Mouse (Mus musculus) mouse embryonic stem cell (cell line): ENCODE measurements around the gene Skp1a.

Source experiments
- in situ Hi-C, 2 experiments: fragments of 300-500 bp; cut with MboI; formaldehyde crosslinking; loops; 1 replicate in 1 of 2; 3 replicates in 1 of 2; pipeline ENCODE4 v1.14.3; 2019 to 2020; ENCODE audit warnings: low sequenced_read_pairs in 2 of 2, low pct_unique_long_range_greater_than_20kb in 1 of 2, mixed read lengths in 1 of 2; ENCODE audit not compliant: unreplicated experiment in 1 of 2

The Skp1a gene

GRCm38 (mm10) chr11:52249452-52249851 lies 17.7 kb downstream of the Skp1a start:
- in situ Hi-C loops: no loop called here

DNA sequence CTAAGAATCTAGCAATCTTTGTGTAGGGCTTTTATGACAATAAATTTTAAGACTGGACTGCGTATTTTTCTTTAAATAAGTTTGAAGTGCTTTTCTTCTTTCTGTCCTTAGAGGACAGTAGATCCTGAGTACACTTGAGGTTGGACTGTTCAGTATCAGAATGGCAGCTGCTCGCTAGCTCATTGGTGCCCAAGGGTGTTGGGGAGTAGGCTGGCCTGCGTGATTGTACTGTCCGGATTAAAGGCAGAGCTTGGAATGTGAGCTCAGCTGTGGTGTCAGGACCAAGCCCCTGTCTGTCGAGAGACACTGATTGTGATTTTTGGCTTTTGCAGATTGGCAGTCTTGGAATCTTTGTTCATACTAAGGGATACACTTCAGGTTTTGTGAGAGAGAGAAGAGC lies 20.0 kb downstream of the Skp1a start:
- in situ Hi-C loops: loop anchor here in 1 of 2 experiments (10.0 kb wide), 1 partner anchor 93 kb away; no protein-coding TSS in a partner anchor

GRCm38 (mm10) chr11:52252692-52253091 lies 20.9 kb downstream of the Skp1a start:
- in situ Hi-C loops: loop anchor here in 1 of 2 experiments (10.0 kb wide), 1 partner anchor 92 kb away; no protein-coding TSS in a partner anchor

GRCm38 (mm10) chr11:52253674-52254375 lies 22.0 kb downstream of the Skp1a start:
- in situ Hi-C loops: loop anchor here in 1 of 2 experiments (10.0 kb wide), 1 partner anchor 91 kb away; no protein-coding TSS in a partner anchor

DNA sequence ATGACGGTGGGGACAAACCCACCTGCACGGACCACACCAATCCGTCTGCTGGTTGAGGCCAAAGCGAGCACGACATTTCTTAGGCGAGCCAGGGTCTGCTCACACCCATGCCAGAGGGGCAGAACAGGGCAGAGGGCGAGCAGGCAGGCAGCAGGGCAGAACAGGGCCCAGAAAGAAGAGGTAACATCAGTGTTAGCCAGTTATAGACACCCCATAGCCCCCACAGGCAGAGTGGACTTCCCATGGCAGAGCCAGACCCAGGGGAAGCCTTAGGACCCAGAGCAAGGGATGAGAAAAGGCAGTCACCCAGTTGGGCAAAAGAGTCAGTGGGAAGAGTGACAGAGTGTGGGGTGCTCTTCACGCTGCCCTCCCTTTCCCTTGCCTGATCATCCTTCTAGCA lies 23.3 kb downstream of the Skp1a start:
- in situ Hi-C loops: loop anchor here (5.0 to 10.0 kb wide), 3 partner anchors 37 to 92 kb away; no protein-coding TSS in a partner anchor

- in situ Hi-C loops: loop anchor here (5.0 to 10.0 kb wide), 3 partner anchors 35 to 90 kb away; no protein-coding TSS in a partner anchor
Observed at GRCm38 (mm10) chr11:52257376-52257775, 25.6 kb downstream of the Skp1a start.

GRCm38 (mm10) chr11:52258711-52259110 lies 26.9 kb downstream of the Skp1a start:
- in situ Hi-C loops: loop anchor here (5.0 to 10.0 kb wide), 3 partner anchors 34 to 89 kb away; no protein-coding TSS in a partner anchor

DNA sequence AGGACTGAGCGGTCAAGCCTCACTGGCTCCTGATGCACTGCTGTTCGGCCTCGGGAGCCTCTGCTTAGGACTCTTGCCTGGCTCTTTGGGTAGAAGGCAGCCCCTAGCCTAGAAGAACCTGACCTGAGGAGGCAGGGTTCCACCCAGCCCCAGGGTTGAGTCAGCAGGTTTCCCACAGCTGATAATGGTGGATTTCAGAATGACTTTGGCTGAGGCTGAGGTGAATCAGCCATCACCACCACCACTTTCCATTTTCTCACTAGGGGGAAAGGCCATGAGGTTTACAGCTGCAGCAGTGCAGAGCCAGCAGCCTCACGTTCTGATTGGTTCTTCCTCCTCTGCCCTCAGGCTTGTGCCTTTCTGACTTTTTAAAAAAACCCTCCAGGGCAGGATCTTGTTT lies 29.1 kb downstream of the Skp1a start:
- in situ Hi-C loops: no loop called here

- in situ Hi-C loops: no loop called here
Observed at GRCm38 (mm10) chr11:52261937-52262336, 30.1 kb downstream of the Skp1a start.

- in situ Hi-C loops: no loop called here
Observed at GRCm38 (mm10) chr11:52262338-52262737, 30.5 kb downstream of the Skp1a start.

GRCm38 (mm10) chr11:52264871-52265270 lies 33.1 kb downstream of the Skp1a start:
- in situ Hi-C loops: no loop called here

- in situ Hi-C loops: no loop called here
Observed at GRCm38 (mm10) chr11:52265616-52266307, 34.0 kb downstream of the Skp1a start.

DNA sequence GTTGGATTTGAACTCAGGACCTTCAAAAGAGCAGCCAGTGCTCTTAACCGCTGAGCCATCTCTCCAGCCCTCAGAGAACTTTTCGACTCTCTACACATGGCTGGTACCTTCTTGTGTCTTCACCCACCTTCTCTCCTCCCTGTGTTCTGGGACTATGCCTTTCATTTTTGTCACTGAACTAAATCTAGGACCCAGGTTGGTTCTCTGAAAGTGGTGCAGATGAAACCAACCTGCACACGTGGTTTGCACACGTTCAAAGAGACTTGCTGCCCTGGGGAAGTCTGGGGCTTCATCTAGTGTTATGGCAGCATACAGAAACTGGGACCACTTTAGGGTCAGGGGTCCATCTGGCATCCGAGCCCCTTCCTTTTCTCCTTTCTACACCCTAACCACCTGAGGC lies 35.5 kb downstream of the Skp1a start:
- in situ Hi-C loops: no loop called here

DNA sequence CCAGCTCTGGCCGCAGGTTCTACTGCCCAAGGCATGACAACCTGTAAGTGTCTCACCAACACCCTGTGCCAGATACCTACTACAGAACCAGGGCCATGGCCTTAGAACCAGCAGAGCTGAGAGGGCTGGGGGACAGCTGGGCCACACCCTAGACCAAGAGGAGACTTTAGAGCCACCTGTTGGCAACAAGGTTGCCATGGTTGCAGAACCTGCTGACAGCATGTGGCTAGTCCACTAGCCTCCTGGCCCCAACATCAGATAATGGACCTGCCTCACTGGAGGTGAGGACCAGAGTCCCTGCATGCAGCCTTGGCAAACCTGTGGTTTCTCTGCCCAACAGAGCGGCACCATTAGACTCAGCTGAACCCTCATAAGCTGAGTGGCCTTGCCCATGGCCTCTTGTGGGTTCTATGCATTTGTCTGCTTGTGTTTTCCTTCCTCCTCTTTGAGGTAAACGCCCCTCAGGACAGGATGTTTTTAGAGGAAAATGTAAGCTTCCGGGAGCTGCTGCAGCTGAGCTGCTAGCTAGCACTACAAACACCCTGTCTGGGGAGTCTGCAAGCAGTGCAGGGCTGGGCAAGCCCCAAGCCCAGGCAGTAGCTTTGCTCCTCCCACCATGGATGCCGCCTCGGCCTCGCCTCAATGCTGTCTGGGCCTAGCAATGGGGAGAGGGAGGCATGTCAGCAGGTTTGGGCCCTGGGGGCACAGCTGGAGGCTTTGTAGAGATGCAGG lies 36.5 kb downstream of the Skp1a start:
- in situ Hi-C loops: no loop called here

- in situ Hi-C loops: no loop called here
Observed at GRCm38 (mm10) chr11:52269841-52270240, 38.0 kb downstream of the Skp1a start.

- in situ Hi-C loops: no loop called here
Observed at GRCm38 (mm10) chr11:52271765-52272495, 40.1 kb downstream of the Skp1a start.

DNA sequence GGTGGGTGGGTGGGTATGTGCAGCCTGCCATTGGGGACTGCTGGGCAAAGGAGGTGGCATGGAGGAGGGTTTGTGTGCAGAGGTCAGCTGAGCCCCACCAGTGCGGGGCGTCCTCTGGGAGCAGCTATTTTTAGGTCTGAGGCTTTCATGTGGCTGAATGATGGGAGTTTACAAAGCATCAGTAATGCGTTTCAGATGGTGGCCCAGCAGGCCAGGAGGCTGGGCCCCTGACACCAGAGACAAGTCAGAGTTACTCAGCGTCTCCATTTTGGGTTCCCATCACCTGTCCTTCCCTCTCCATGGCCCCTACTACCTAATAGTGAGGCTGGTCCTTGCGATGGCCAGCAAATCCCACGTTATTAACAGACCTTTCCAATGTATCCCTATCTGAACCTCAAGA lies 40.8 kb downstream of the Skp1a start:
- in situ Hi-C loops: no loop called here

- in situ Hi-C loops: no loop called here
Observed at GRCm38 (mm10) chr11:52273183-52273941, 41.6 kb downstream of the Skp1a start.
